Mouse (Mus musculus) testis, adult 2 months (tissue): ENCODE data around the gene Nav3. TPM values are rescaled to one million over a fixed set of nuclear protein-coding genes. Genes with fewer than 3 reads are reported as not detected.

Experiments
- H3K27ac ChIP-seq: fragments of 200-500 bp; 2 replicates; pipeline ENCODE4 v1.5.1; 2012; ENCODE audit warnings: low read depth, low read length; ENCODE audit not compliant: control insufficient read depth, insufficient read depth
- H3K27me3 ChIP-seq: fragments of 200-500 bp; 2 replicates; pipeline ENCODE4 v1.6.1; 2012; ENCODE audit warnings: mild to moderate bottlenecking, low read length, moderate library complexity; ENCODE audit not compliant: control insufficient read depth, insufficient read depth
- H3K36me3 ChIP-seq: fragments of 200-500 bp; 2 replicates; pipeline ENCODE4 v1.6.1; 2012; ENCODE audit warnings: mild to moderate bottlenecking, low read length; ENCODE audit not compliant: control insufficient read depth, insufficient read depth
- H3K4me1 ChIP-seq: fragments of 200-500 bp; 2 replicates; pipeline ENCODE4 v1.6.1; 2012; ENCODE audit warnings: low read length; ENCODE audit not compliant: control insufficient read depth, insufficient read depth
- H3K4me3 ChIP-seq: fragments of 200-500 bp; 2 replicates; pipeline ENCODE4 v1.5.1; 2012; ENCODE audit warnings: low read depth, mild to moderate bottlenecking, low read length, moderate library complexity, mixed read lengths; ENCODE audit not compliant: control insufficient read depth
- CTCF ChIP-seq: fragments of 200-500 bp; IDR thresholded peaks from 2 replicates; pipeline ENCODE4 v1.5.1; 2012; ENCODE audit warnings: low read depth, mild to moderate bottlenecking, inconsistent platforms, low read length, moderate library complexity; ENCODE audit not compliant: control insufficient read depth, insufficient read depth, insufficient replicate concordance
- POLR2A ChIP-seq: fragments of 200-500 bp; IDR thresholded peaks from 2 replicates; pipeline ENCODE4 v1.6.1; 2012; ENCODE audit warnings: low read depth, mild to moderate bottlenecking, inconsistent platforms, low read length, moderate library complexity; ENCODE audit not compliant: control insufficient read depth
- polyA plus RNA-seq: library from polyadenylated mRNA; depleted of rRNA; stranded (reverse); fragments of >200 nt; gene quantifications from 2 replicates; pipeline ENCODE4 v1.2.3, GENCODE M21; 2012

The Nav3 gene
- polyA plus RNA-seq, 1 experiment = 0.32 TPM

DNA sequence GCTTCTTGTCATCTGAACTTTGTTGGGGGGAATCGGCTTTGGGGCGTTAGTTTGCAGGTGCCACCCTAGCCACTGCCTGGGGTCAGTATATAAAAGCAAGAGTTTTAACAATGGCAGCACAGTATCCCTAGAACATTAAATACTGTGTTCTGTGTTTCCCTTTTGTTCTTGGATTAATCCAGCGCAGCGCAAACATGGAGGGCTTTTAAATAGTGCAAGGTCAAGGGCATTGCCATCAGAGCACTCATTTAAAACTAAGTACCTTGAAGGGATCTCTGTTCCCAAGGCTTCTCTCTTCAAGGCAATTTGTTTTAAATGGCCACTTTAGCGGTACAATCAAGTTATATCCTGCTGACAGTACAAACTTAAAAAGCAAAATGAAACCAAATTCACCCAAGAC lies 737.6 kb downstream of the Nav3 start:
- Histone ChIP-seq H3K4me3 (no peak overlapping the region), H3K4me1 (peaks cover 2% of the 10 kb centered on the region; the same call in 1 of the 2 replicates), H3K36me3 (no peaks in the 10 kb centered on the region), H3K27me3 (no peaks in the 10 kb centered on the region), H3K27ac (no peak overlapping the region)
- no peak for TF ChIP-seq CTCF
- no peak for TF ChIP-seq POLR2A

DNA sequence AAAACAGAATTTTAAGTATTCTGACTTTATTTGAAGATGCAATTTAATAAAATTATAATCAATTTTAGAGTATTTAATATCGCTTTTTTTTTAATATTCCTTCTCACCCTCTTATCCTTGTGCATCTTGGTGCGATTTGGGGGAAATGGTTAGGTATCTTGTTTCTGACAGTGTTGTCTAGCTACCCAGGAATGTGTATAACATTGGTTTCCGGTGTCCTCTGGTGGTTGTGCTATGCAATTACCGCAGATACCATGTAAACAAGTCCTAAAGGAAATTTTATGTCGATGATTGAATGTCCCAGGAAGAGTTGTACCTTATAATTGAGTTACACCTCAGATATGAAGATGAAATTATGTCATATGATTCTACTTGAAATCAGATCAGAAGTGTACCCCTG lies 743.0 kb downstream of the Nav3 start:
- no peaks in the 10 kb centered on the region for H3K27me3 ChIP-seq
- H3K4me3 ChIP-seq = no peak overlapping the region
- no peak overlapping the region for H3K27ac ChIP-seq
- H3K36me3 ChIP-seq = no peaks in the 10 kb centered on the region
- peaks cover 2% of the 10 kb centered on the region; the same call in 1 of the 2 replicates for H3K4me1 ChIP-seq
- TF ChIP-seq POLR2A (no peak), CTCF (peak; percentile 6; the same call in 1 of the 2 replicates)

DNA sequence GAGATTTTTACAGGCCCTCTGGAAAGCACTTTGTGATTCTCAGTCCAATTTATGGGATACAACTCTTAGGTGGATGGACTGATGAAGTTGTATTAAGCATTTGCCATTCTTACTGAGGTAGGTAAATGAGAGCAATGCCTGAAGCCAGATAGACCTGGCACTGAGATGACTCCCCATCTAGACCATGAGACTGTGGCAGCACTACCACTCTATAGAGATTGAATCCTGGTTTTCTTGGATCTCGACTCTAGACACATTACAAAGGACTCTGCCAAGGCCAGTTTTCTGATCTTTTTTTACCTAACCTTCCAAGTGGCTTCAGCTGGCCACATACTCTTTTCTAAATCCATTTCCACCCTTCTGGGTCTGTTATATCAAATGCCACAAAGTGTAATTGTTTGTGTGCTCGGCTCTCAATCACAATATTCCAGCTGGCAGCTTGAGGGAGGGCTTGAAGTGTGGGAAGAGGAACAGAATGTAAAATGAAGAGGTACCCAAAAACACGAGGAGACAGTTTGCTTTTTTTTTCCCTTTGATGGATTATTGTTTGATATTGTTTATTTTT lies 756.2 kb downstream of the Nav3 start:
- Histone ChIP-seq H3K36me3 (no peaks in the 10 kb centered on the region), H3K4me1 (no peaks in the 10 kb centered on the region), H3K27me3 (no peaks in the 10 kb centered on the region), H3K27ac (no peak overlapping the region), H3K4me3 (no peak overlapping the region)
- TF ChIP-seq POLR2A (no peak), CTCF (no peak)

DNA sequence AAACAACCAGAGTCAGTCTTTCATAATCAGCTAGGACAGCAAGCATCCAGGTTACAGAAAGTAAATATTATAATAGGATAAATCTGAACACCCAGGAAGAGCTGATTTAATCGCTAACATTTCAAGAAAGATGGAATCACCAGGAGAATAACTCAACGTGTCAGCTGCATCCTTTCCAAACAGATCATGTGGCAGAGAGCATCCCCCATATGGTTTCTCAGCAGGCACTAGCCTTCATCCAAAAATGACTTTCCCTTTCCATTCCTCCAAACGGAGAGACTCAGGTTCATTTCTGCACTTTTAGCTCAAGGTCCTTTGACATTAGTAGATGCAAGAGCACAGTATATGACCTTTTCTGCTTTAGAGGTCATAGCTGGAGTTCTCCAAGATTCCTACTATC lies 765.4 kb downstream of the Nav3 start:
- TF ChIP-seq CTCF = no peak
- no peak overlapping the region for H3K4me3 ChIP-seq
- H3K27ac ChIP-seq = no peak overlapping the region
- no peaks in the 10 kb centered on the region for H3K36me3 ChIP-seq
- no peaks in the 10 kb centered on the region for H3K27me3 ChIP-seq
- no peaks in the 10 kb centered on the region for H3K4me1 ChIP-seq

DNA sequence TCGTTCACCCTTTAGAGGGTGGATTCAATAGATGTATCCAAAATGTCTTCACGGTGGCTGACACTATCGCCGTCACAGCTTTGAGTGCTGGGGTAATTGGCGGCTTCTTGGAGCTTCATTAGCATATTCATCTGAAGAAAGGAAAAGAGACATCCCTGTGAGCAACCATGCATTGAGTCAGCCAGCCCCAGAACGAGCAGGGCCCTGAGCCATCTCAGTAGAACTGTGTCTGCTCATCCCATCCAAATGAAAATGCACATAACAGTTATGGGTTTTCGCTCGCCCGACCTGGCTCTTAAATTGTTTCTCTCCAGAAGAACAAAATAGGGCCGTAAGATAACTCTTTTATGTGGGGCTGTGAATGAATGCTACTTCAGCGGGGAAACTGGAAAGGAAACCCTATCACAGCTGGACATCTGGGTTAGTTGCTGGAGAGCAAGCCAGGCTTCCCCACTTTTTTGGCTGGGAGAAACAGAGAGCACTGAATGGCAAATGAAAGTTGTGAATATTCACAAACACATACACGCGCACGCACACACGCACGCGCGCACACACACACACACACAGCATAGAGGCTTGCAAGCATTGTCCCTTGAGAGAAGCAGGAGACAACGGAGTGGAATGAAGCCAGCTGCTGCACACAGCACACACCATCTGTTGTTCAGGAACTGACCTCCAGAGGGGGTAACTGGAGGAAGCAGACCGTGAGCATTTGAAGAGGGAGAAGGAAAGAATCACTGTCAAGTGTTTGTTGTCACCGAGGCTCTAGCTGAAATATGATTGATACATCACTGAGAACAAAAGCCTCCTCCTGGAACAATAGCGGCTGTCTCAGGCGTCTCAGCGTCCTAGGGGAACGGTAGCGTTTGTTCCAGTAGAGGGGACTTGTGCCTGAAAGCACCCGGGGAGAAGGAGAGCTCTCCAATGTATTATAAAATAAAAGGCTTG lies 771.6 kb downstream of the Nav3 start:
- peak; percentile 28; the same call in 1 of the 2 replicates for TF ChIP-seq CTCF
- no peak for TF ChIP-seq POLR2A
- Histone ChIP-seq H3K4me1 (peaks cover 2% of the 10 kb centered on the region; the same call in 1 of the 2 replicates), H3K27ac (no peak overlapping the region), H3K27me3 (no peaks in the 10 kb centered on the region), H3K36me3 (no peaks in the 10 kb centered on the region), H3K4me3 (no peak overlapping the region)

DNA sequence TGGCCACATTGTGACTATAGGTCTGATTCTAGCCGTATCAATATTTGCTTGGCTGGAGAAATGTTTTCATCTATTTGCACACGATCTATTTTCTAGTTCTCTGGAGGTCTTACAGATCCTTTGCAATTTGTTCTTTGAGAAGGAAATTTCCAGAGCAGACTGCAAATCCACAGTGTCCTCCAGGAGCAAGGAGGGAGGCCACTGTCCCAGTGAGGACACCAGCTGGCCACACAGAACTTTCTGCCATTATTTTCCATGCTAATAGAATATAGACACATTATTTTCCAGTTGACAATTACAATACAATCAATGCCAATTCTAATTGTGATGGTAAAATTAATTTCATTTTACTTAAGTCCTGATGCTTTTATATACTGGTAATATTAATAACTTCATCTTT lies 783.1 kb downstream of the Nav3 start:
- H3K36me3 ChIP-seq = no peaks in the 10 kb centered on the region
- TF ChIP-seq CTCF (no peak), POLR2A (no peak)
- H3K4me3 ChIP-seq = no peak overlapping the region
- no peaks in the 10 kb centered on the region for H3K27me3 ChIP-seq
- H3K27ac ChIP-seq = no peak overlapping the region
- H3K4me1 ChIP-seq = no peaks in the 10 kb centered on the region

DNA sequence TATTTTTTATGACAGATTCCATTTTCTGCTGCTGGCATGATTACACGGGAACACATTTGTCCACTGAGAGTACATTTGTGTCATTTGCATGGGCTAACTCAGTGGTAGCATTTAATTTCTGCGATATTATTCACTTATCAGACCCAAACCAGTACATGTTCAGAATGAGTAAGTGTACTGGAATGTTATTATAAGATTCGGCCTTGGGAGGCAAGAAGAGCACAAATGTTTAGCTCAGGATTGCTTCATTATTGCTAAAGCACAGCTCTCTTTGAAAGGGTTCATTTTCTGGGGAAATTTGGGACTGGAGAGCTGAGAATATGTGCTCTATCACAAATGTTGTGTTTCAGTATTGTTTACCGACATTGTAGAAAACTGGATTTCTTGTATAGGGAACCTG lies 788.6 kb downstream of the Nav3 start:
- H3K36me3 ChIP-seq = no peaks in the 10 kb centered on the region
- no peaks in the 10 kb centered on the region for H3K4me1 ChIP-seq
- TF ChIP-seq POLR2A (no peak), CTCF (no peak)
- H3K27ac ChIP-seq = no peak overlapping the region
- H3K27me3 ChIP-seq = no peaks in the 10 kb centered on the region
- no peak overlapping the region for H3K4me3 ChIP-seq
